Mouse (Mus musculus): Measurements from ENCODE around the gene Serpina3n.

DNA sequence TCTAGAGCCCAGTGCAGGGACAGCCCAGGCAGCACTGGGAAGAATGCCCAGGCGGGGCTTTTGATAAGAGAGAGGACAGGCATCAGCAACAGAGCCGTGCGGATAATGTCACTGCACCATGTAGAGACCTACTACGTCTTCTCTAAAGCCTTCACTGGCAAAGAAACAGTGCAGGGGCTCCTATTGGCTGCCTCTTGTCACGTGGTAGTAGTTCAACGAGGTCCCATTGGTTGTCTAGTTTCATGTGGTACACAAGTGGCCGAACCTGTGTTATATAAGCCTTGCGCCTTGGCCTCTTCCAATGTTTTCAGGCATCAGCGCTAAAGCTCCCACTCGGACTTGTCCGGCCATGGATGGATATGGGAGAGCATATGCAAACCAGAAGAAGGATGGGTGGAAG, 37.2 kb downstream of the Serpina3n start:
- TF ChIP-seq CTCF (IDR thresholded peaks at IDR 0.05; ENCODE audit: low read depth, low read length) (no peak), POLR2A (IDR thresholded peaks at IDR 0.05; ENCODE audit: extremely low read depth, insufficient read depth, low read length) (no peak)

All from liver, adult 2 months (tissue).